8 mouse cellular contexts compared by ENCODE assay signal in the genomic region with DNA sequence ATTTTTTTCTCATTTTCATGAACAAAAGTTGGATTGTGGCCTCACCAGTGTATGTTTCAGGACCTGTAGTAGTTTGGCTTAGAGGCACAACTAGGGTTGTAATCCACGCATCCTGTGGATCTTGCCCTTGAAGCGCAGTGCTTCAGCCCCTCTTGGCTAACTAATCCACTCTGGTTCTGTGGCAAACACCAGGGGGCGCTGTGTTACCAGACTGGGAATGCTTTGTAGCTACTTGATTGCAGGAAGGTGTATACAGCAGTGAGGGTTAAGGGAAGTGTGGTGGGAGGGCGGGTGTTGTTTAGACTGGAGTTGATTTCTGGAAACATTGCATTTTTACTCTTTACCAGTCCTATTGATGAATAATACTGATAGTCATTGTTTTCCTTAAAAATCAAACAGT.
DNase-seq lines count a peak whose midpoint lies in the region; ATAC-seq and TF ChIP-seq lines count a peak whose summit lies in the region.
"Had no signal": no experiment of that assay in that cellular context is flagged by ENCODE, and none has a peak within 500 bp of the region (broad histone marks: within the 10 kb centered on the region; RNA-seq: fewer than 3 reads in every experiment).

No protein-coding gene starts in this region.

- no peak overlapping the region for H3K4me3 ChIP-seq in bone marrow macrophage, adult 2 months (ENCODE audit: insufficient read depth, low read length)
- no peak overlapping the region for H3K4me3 ChIP-seq in heart, embryonic 16.5 days (ENCODE audit: low read length)
- H3K4me3 ChIP-seq: neural tube, embryonic 12.5 days had no signal

- no peak overlapping the region for H3K4me2 ChIP-seq in heart, embryonic 16.5 days (ENCODE audit: low read depth, low read length)
- H3K4me2 ChIP-seq: neural tube, embryonic 12.5 days had no signal

- peak; percentile 76 for TF ChIP-seq CTCF in bone marrow macrophage, adult 2 months (IDR thresholded peaks at IDR 0.05; ENCODE audit: low read depth, low read length)

- ATAC-seq in erythroblast, adult 5-6 weeks (replicated peaks; ENCODE audit: low FRiP score, poor library complexity, severe bottlenecking): peak; percentile 80
- ATAC-seq in heart, embryonic 16.5 days (replicated peaks; ENCODE audit: extremely low read depth, insufficient read depth, low FRiP score): 0 out of 2 replicates have a peak, but pooled peaks have one; percentile 14

- H3K4me1 ChIP-seq in bone marrow macrophage, adult 2 months (ENCODE audit: control insufficient read depth, insufficient read depth, low read length): 0 out of 2 replicates have a peak, but pooled peaks cover 2% of the 10 kb centered on the region
- no peaks in the 10 kb centered on the region for H3K4me1 ChIP-seq in heart, embryonic 16.5 days (ENCODE audit: control insufficient read depth, insufficient read depth, low read length)
- H3K4me1 ChIP-seq: neural tube, embryonic 12.5 days had no signal

- no peak for TF ChIP-seq POLR2A in bone marrow macrophage, adult 2 months (IDR thresholded peaks at IDR 0.05; ENCODE audit: borderline replicate concordance, low read depth, low read length)

- no peak overlapping the region for H3K27ac ChIP-seq in bone marrow macrophage, adult 2 months (ENCODE audit: insufficient read depth, low read depth, low read length)
- H3K27ac ChIP-seq in heart, embryonic 16.5 days (ENCODE audit: low read length): no peak overlapping the region
- H3K27ac ChIP-seq: neural tube, embryonic 12.5 days had no signal

- H3K36me3 ChIP-seq in heart, embryonic 16.5 days (ENCODE audit: control insufficient read depth, insufficient read depth): peaks cover 34% of the 10 kb centered on the region

- WGBS in heart, embryonic 16.5 days: 35% methylated on average over 4 of the region's 4 CpGs

- no peak overlapping the region for H3K9ac ChIP-seq in heart, embryonic 16.5 days (ENCODE audit: low read length)
- H3K9ac ChIP-seq: neural tube, embryonic 12.5 days had no signal

- DNase-seq in MEL-GATA-1-ER (ENCODE audit: extremely low read depth, low read depth): peak; percentile 41
- peak; percentile 70 for DNase-seq in layer of hippocampus, adult 9-11 months
- peak; percentile 91 for DNase-seq in lung, postnatal 36 days
- DNase-seq in skeletal muscle tissue, adult 2 months (ENCODE audit: low read depth, low spot score): peak; percentile 64

- no peaks in the 10 kb centered on the region for H3K27me3 ChIP-seq in heart, embryonic 16.5 days (ENCODE audit: control insufficient read depth, insufficient read depth, low read length)
- H3K27me3 ChIP-seq: neural tube, embryonic 12.5 days had no signal

- no peaks in the 10 kb centered on the region for H3K9me3 ChIP-seq in heart, embryonic 16.5 days (replicated peaks; ENCODE audit: control insufficient read depth, low read length)
- H3K9me3 ChIP-seq: neural tube, embryonic 12.5 days had no signal

Comparison
In these comparisons a context has a peak if more than half of its experiments do, and no peak if none do; other contexts are left out.
1. DNase-seq: peak in every context shown above with its lines; median percentile 91 in lung, postnatal 36 days; 70 in layer of hippocampus, adult 9-11 months; 64 in skeletal muscle tissue, adult 2 months; 41 in MEL-GATA-1-ER.